Mouse (Mus musculus): Measurements from ENCODE around the gene Gatc. TPM values are rescaled to one million over a fixed set of nuclear protein-coding genes. Genes with fewer than 3 reads are reported as not detected.

Gene Gatc
- polyA plus RNA-seq, 1 experiment from 2014 or later = 24.6 TPM

- peaks cover 16% of the 10 kb centered on the region for H3K4me1 ChIP-seq (ENCODE audit: control insufficient read depth, insufficient read depth, low read length)
- peak overlapping the region; percentile 95 for H3K4me3 ChIP-seq (ENCODE audit: low read length)
- peak overlapping the region; percentile 86 for H3K4me2 ChIP-seq (ENCODE audit: low read depth, low read length)
- no peaks in the 10 kb centered on the region for H3K9me3 ChIP-seq (replicated peaks; ENCODE audit: control insufficient read depth, low read length)
- 8% methylated on average over 36 of the region's 36 CpGs for WGBS
- H3K27me3 ChIP-seq (ENCODE audit: control insufficient read depth, insufficient read depth, low read length) = no peaks in the 10 kb centered on the region
- ATAC-seq (replicated peaks; ENCODE audit: extremely low read depth, insufficient read depth, low FRiP score) = peak; percentile 49
- peak overlapping the region; percentile 77 for H3K27ac ChIP-seq (ENCODE audit: low read length)
- peak overlapping the region; percentile 96 for H3K9ac ChIP-seq (ENCODE audit: low read length)
- peaks cover 35% of the 10 kb centered on the region for H3K36me3 ChIP-seq (ENCODE audit: control insufficient read depth, insufficient read depth)
Measured at GRCm38 (mm10) chr5:115341314-115342165, 562 bp upstream of the Gatc start.

- WGBS = 16% methylated on average over 7 of the region's 7 CpGs
- H3K36me3 ChIP-seq (ENCODE audit: control insufficient read depth, insufficient read depth) = peaks cover 29% of the 10 kb centered on the region
Measured at GRCm38 (mm10) chr5:115340007-115340406, 971 bp downstream of the Gatc start.

GRCm38 (mm10) chr5:115333626-115334025 is 7.4 kb downstream of the Gatc start:
- Histone ChIP-seq H3K4me1 (ENCODE audit: control insufficient read depth, insufficient read depth, low read length) (peaks cover 29% of the 10 kb centered on the region), H3K9me3 (replicated peaks; ENCODE audit: control insufficient read depth, low read length) (no peaks in the 10 kb centered on the region), H3K27me3 (ENCODE audit: control insufficient read depth, insufficient read depth, low read length) (no peaks in the 10 kb centered on the region), H3K4me2 (ENCODE audit: low read depth, low read length) (no peak overlapping the region), H3K36me3 (ENCODE audit: control insufficient read depth, insufficient read depth) (peaks cover 37% of the 10 kb centered on the region), H3K4me3 (ENCODE audit: low read length) (no peak overlapping the region), H3K9ac (ENCODE audit: low read length) (no peak overlapping the region), H3K27ac (ENCODE audit: low read length) (peak overlapping the region; percentile 65)
- WGBS = 47% methylated on average over 3 of the region's 3 CpGs
- peak; percentile 35 for ATAC-seq (replicated peaks; ENCODE audit: extremely low read depth, insufficient read depth, low FRiP score)

More at GRCm38 (mm10) chr5:115340007-115340406, 971 bp downstream of the Gatc start:
- ATAC-seq (replicated peaks; ENCODE audit: extremely low read depth, insufficient read depth, low FRiP score) = no peak
- Histone ChIP-seq H3K27me3 (ENCODE audit: control insufficient read depth, insufficient read depth, low read length) (no peaks in the 10 kb centered on the region), H3K27ac (ENCODE audit: low read length) (no peak overlapping the region), H3K4me1 (ENCODE audit: control insufficient read depth, insufficient read depth, low read length) (peaks cover 16% of the 10 kb centered on the region), H3K9me3 (replicated peaks; ENCODE audit: control insufficient read depth, low read length) (no peaks in the 10 kb centered on the region), H3K4me2 (ENCODE audit: low read depth, low read length) (peak overlapping the region; percentile 86), H3K4me3 (ENCODE audit: low read length) (peak overlapping the region; percentile 95), H3K9ac (ENCODE audit: low read length) (peak overlapping the region; percentile 96; the same call in 1 of the 2 replicates)

GRCm38 (mm10) chr5:115330955-115331354 is 10.0 kb downstream of the Gatc start:
- Histone ChIP-seq H3K36me3 (ENCODE audit: control insufficient read depth, insufficient read depth) (peaks cover 37% of the 10 kb centered on the region), H3K9ac (ENCODE audit: low read length) (0 out of 2 replicates have a peak overlapping the region, but pooled peaks have one; percentile 1), H3K27ac (ENCODE audit: low read length) (peak overlapping the region; percentile 86), H3K4me2 (ENCODE audit: low read depth, low read length) (no peak overlapping the region), H3K4me1 (ENCODE audit: control insufficient read depth, insufficient read depth, low read length) (peaks cover 38% of the 10 kb centered on the region), H3K27me3 (ENCODE audit: control insufficient read depth, insufficient read depth, low read length) (no peaks in the 10 kb centered on the region), H3K4me3 (ENCODE audit: low read length) (no peak overlapping the region), H3K9me3 (replicated peaks; ENCODE audit: control insufficient read depth, low read length) (no peaks in the 10 kb centered on the region)
- 0 out of 2 replicates have a peak, but pooled peaks have one; percentile 28 for ATAC-seq (replicated peaks; ENCODE audit: extremely low read depth, insufficient read depth, low FRiP score)
- 60% methylated on average over 9 of the region's 9 CpGs for whole genome bisulfite sequencing

GRCm38 (mm10) chr5:115327610-115328548 is 13.1 kb downstream of the Gatc start:
- H3K27me3 ChIP-seq (ENCODE audit: control insufficient read depth, insufficient read depth, low read length) = no peaks in the 10 kb centered on the region
- H3K4me1 ChIP-seq (ENCODE audit: control insufficient read depth, insufficient read depth, low read length) = peaks cover 36% of the 10 kb centered on the region
- H3K4me3 ChIP-seq (ENCODE audit: low read length) = peak overlapping the region; percentile 96
- H3K36me3 ChIP-seq (ENCODE audit: control insufficient read depth, insufficient read depth) = peaks cover 17% of the 10 kb centered on the region
- H3K9ac ChIP-seq (ENCODE audit: low read length) = peak overlapping the region; percentile 97
- ATAC-seq (replicated peaks; ENCODE audit: extremely low read depth, insufficient read depth, low FRiP score) = no peak; the same call in 1 of the 2 replicates
- H3K4me2 ChIP-seq (ENCODE audit: low read depth, low read length) = peak overlapping the region; percentile 83
- under 1% methylated on average over 52 of the region's 55 CpGs for WGBS
- no peaks in the 10 kb centered on the region for H3K9me3 ChIP-seq (replicated peaks; ENCODE audit: control insufficient read depth, low read length)
- H3K27ac ChIP-seq (ENCODE audit: low read length) = peak overlapping the region; percentile 65

GRCm38 (mm10) chr5:115326875-115327609 is 13.9 kb downstream of the Gatc start, which contains the start of gene Srsf9:
TSS of gene Srsf9 (plus strand) at chr5:115327177.
- H3K4me1 ChIP-seq (ENCODE audit: control insufficient read depth, insufficient read depth, low read length) = peaks cover 36% of the 10 kb centered on the region
- H3K4me2 ChIP-seq (ENCODE audit: low read depth, low read length) = peak within 1 kb of the TSS; percentile 83
- peak within 1 kb of the TSS; percentile 65 for H3K27ac ChIP-seq (ENCODE audit: low read length)
- ATAC-seq (replicated peaks; ENCODE audit: extremely low read depth, insufficient read depth, low FRiP score) = peak; percentile 91
- peak within 1 kb of the TSS; percentile 97 for H3K9ac ChIP-seq (ENCODE audit: low read length)
- H3K4me3 ChIP-seq (ENCODE audit: low read length) = peak within 1 kb of the TSS; percentile 96
- no peaks in the 10 kb centered on the region for H3K27me3 ChIP-seq (ENCODE audit: control insufficient read depth, insufficient read depth, low read length)
- H3K9me3 ChIP-seq (replicated peaks; ENCODE audit: control insufficient read depth, low read length) = no peaks in the 10 kb centered on the region
- peaks cover 10% of the 10 kb centered on the region for H3K36me3 ChIP-seq (ENCODE audit: control insufficient read depth, insufficient read depth)
- WGBS = 0% methylated on average over 75 of the region's 97 CpGs

GRCm38 (mm10) chr5:115326256-115326831 is 14.6 kb downstream of the Gatc start:
- H3K27ac ChIP-seq (ENCODE audit: low read length) = peak overlapping the region; percentile 65
- no peaks in the 10 kb centered on the region for H3K9me3 ChIP-seq (replicated peaks; ENCODE audit: control insufficient read depth, low read length)
- 12% methylated on average over 11 of the region's 11 CpGs for WGBS
- peak overlapping the region; percentile 66 for H3K4me2 ChIP-seq (ENCODE audit: low read depth, low read length)
- H3K4me3 ChIP-seq (ENCODE audit: low read length) = peak overlapping the region; percentile 96
- H3K36me3 ChIP-seq (ENCODE audit: control insufficient read depth, insufficient read depth) = peaks cover 3% of the 10 kb centered on the region; the same call in 1 of the 2 replicates
- ATAC-seq (replicated peaks; ENCODE audit: extremely low read depth, insufficient read depth, low FRiP score) = peak; percentile 2
- H3K9ac ChIP-seq (ENCODE audit: low read length) = peak overlapping the region; percentile 97
- peaks cover 33% of the 10 kb centered on the region for H3K4me1 ChIP-seq (ENCODE audit: control insufficient read depth, insufficient read depth, low read length)
- H3K27me3 ChIP-seq (ENCODE audit: control insufficient read depth, insufficient read depth, low read length) = no peaks in the 10 kb centered on the region
